In genomic region chr8:87958451-87959319, GRCm38 (mm10) we compare ENCODE assay signal across 8 mouse cellular contexts. TPM values are rescaled to one million over a fixed set of nuclear protein-coding genes. Genes with fewer than 3 reads are reported as not detected.
DNase-seq lines count a peak whose midpoint lies in the region; ATAC-seq and TF ChIP-seq lines count a peak whose summit lies in the region.

No protein-coding gene starts in this region.

- peak overlapping the region; percentile 77 for H3K9ac ChIP-seq in intestine, postnatal 0 days (ENCODE audit: low read depth, low read length)
- peak overlapping the region; percentile 61 for H3K9ac ChIP-seq in liver, embryonic 12.5 days
- H3K9ac ChIP-seq in neural tube, embryonic 11.5 days (ENCODE audit: low read length): peak overlapping the region; percentile 96

- WGBS in embryonic facial prominence, embryonic 10.5 days: under 1% methylated on average over 114 of the region's 115 CpGs
- WGBS in intestine, postnatal 0 days: under 1% methylated on average over 90 of the region's 115 CpGs
- 2% methylated on average over 81 of the region's 115 CpGs for WGBS in liver, embryonic 12.5 days (ENCODE audit: insufficient replicate concordance)
- WGBS in neural tube, embryonic 11.5 days: under 1% methylated on average over 78 of the region's 115 CpGs

- H3K9me3 ChIP-seq in embryonic facial prominence, embryonic 10.5 days: no peaks in the 10 kb centered on the region
- no peaks in the 10 kb centered on the region for H3K9me3 ChIP-seq in intestine, postnatal 0 days (ENCODE audit: control insufficient read depth)
- H3K9me3 ChIP-seq in liver, embryonic 12.5 days (replicated peaks): no peaks in the 10 kb centered on the region
- no peaks in the 10 kb centered on the region for H3K9me3 ChIP-seq in neural tube, embryonic 11.5 days (ENCODE audit: control insufficient read depth, low read length)

- peak; percentile 73 for ATAC-seq in intestine, postnatal 0 days
- peak; percentile 41; the same call in 1 of the 2 replicates for ATAC-seq in liver, embryonic 12.5 days
- ATAC-seq in neural tube, embryonic 11.5 days (ENCODE audit: insufficient read depth, low FRiP score, low TSS enrichment): peak; percentile 42
- ATAC-seq in erythroid progenitor cell, adult 5-6 weeks (replicated peaks; ENCODE audit: low FRiP score, poor library complexity, severe bottlenecking): no peak

- peak overlapping the region; percentile 84 for H3K4me3 ChIP-seq in embryonic facial prominence, embryonic 10.5 days
- peak overlapping the region; percentile 73 for H3K4me3 ChIP-seq in intestine, postnatal 0 days (ENCODE audit: low read depth, low read length)
- H3K4me3 ChIP-seq in liver, embryonic 12.5 days: peak overlapping the region; percentile 59
- peak overlapping the region; percentile 95 for H3K4me3 ChIP-seq in neural tube, embryonic 11.5 days (ENCODE audit: low read depth, low read length)

- peaks cover 89% of the 10 kb centered on the region for H3K4me1 ChIP-seq in embryonic facial prominence, embryonic 10.5 days
- H3K4me1 ChIP-seq in intestine, postnatal 0 days (replicated peaks; ENCODE audit: control insufficient read depth, insufficient read depth, low read length): 0 out of 2 replicates have a peak, but pooled peaks cover 5% of the 10 kb centered on the region
- peaks cover 18% of the 10 kb centered on the region for H3K4me1 ChIP-seq in liver, embryonic 12.5 days
- H3K4me1 ChIP-seq in neural tube, embryonic 11.5 days (ENCODE audit: control insufficient read depth, insufficient read depth, low read length): peaks cover 47% of the 10 kb centered on the region

- no peaks in the 10 kb centered on the region for H3K36me3 ChIP-seq in embryonic facial prominence, embryonic 10.5 days (replicated peaks)
- no peaks in the 10 kb centered on the region for H3K36me3 ChIP-seq in intestine, postnatal 0 days (ENCODE audit: control insufficient read depth, insufficient read depth)
- H3K36me3 ChIP-seq in liver, embryonic 12.5 days: no peaks in the 10 kb centered on the region
- H3K36me3 ChIP-seq in neural tube, embryonic 11.5 days (ENCODE audit: control insufficient read depth, insufficient read depth, low read length): no peaks in the 10 kb centered on the region

- peak overlapping the region; percentile 99 for H3K27ac ChIP-seq in embryonic facial prominence, embryonic 10.5 days (replicated peaks)
- peak overlapping the region; percentile 79 for H3K27ac ChIP-seq in intestine, postnatal 0 days (ENCODE audit: low read depth, low read length)
- peak overlapping the region; percentile 71 for H3K27ac ChIP-seq in liver, embryonic 12.5 days
- H3K27ac ChIP-seq in neural tube, embryonic 11.5 days (ENCODE audit: low read depth, low read length): peak overlapping the region; percentile 98

- peaks cover 32% of the 10 kb centered on the region for H3K27me3 ChIP-seq in embryonic facial prominence, embryonic 10.5 days (replicated peaks; ENCODE audit: low read depth, poor library complexity, severe bottlenecking)
- peaks cover 36% of the 10 kb centered on the region for H3K27me3 ChIP-seq in intestine, postnatal 0 days (replicated peaks; ENCODE audit: control insufficient read depth, insufficient read depth, low read length)
- peaks cover 95% of the 10 kb centered on the region for H3K27me3 ChIP-seq in liver, embryonic 12.5 days (replicated peaks)
- peaks cover 7% of the 10 kb centered on the region; the same call in 1 of the 2 replicates for H3K27me3 ChIP-seq in neural tube, embryonic 11.5 days (ENCODE audit: control insufficient read depth, insufficient read depth, low read length)

- DNase-seq in CD4-positive helper T cell, adult 2 months (ENCODE audit: low read depth, low spot score): peak; percentile 29
- peak; percentile 90 for DNase-seq in adrenal gland, adult 2 months
- peak; percentile 83 for DNase-seq in embryonic facial prominence, embryonic 10.5 days (ENCODE audit: low spot score)
- peak; percentile 74 to 82 for DNase-seq in heart, adult 18-20 months
- peak; percentile 81 for DNase-seq in neural tube, embryonic 11.5 days (ENCODE audit: low spot score)

- peak; percentile 10; the same call in 1 of the 2 replicates for TF ChIP-seq CTCF in intestine, postnatal 0 days (IDR thresholded peaks at IDR 0.05; ENCODE audit: low read depth)

- peak overlapping the region; percentile 98 for H3K4me2 ChIP-seq in intestine, postnatal 0 days (replicated peaks; ENCODE audit: low read depth)
- peak overlapping the region; percentile 75 for H3K4me2 ChIP-seq in liver, embryonic 12.5 days
- peak overlapping the region; percentile 92 for H3K4me2 ChIP-seq in neural tube, embryonic 11.5 days (ENCODE audit: low read depth)

RNA-seq across cellular contexts. Expression of gene Zfp423, which starts 0.7 kb away (rescaled TPM):
- 10 to 100 TPM; 21.4 to 28.1 TPM for total RNA-seq in adrenal gland, adult 2 months (2021)
- 17.5 and 23.6 TPM in 2 replicates for polyA plus RNA-seq in adrenal gland, adult 2 months (2012; rRNA removed)
- 22.0 and 23.4 TPM in 2 replicates for polyA plus RNA-seq in embryonic facial prominence, embryonic 10.5 days (2016; fragmentation: Nextera tagmentation; extraction: Ambion mirVana)
- 1 to 10 TPM; 3.6 to 4.9 TPM for total RNA-seq in heart, adult 18-20 months (2021)
- polyA plus RNA-seq in intestine, postnatal 0 days (2015; fragmentation: Nextera tagmentation; extraction: Ambion mirVana): 1.6 and 1.8 TPM in 2 replicates
- polyA plus RNA-seq in liver, embryonic 12.5 days (2016; fragmentation: Nextera tagmentation; extraction: Ambion mirVana): 2.1 and 2.5 TPM in 2 replicates
- polyA plus RNA-seq in neural tube, embryonic 11.5 days (2014; fragmentation: Nextera tagmentation; extraction: Ambion mirVana): 40.6 and 40.7 TPM in 2 replicates
- total RNA-seq in erythroid progenitor cell, adult 5-6 weeks (2015; ENCODE audit: low replicate concordance): 0.42 TPM in 1 of 2 replicates, not detected in the other
- total RNA-seq in erythroid progenitor cell, adult 5-6 weeks (2017; ENCODE audit: low replicate concordance): not detected in 2 replicates

Comparison
In these comparisons a context has a peak if more than half of its experiments do, and no peak if none do; other contexts are left out.
1. DNase-seq: peak in every context shown above with its lines; median percentile 90 in adrenal gland, adult 2 months; 83 in embryonic facial prominence, embryonic 10.5 days; 81 in neural tube, embryonic 11.5 days; 78 in heart, adult 18-20 months; 29 in CD4-positive helper T cell, adult 2 months.